Mouse (Mus musculus): ENCODE measurements around the gene Nprl3. TPM values are rescaled to one million over a fixed set of nuclear protein-coding genes. Genes with fewer than 3 reads are reported as not detected.
A peak's percentile ranks its signal among the peaks of the same experiment; 100 is the strongest.

The Nprl3 gene
- total and polyA plus RNA-seq, 2 experiments: 13.4 to 65.4 TPM

- WGBS: 86% methylated on average over 4 of the region's 4 CpGs
- no peaks in the 10 kb centered on the region for H3K4me1 ChIP-seq (ENCODE audit: control insufficient read depth, insufficient read depth, low read length)
- H3K4me3 ChIP-seq (ENCODE audit: insufficient read depth, low read depth, low read length): no peak overlapping the region
- no peak for TF ChIP-seq POLR2A (IDR thresholded peaks at IDR 0.05; ENCODE audit: extremely low read depth, insufficient read depth, low read length)
- TF ChIP-seq CTCF (IDR thresholded peaks at IDR 0.05; ENCODE audit: low read depth, low read length): no peak
- no peaks in the 10 kb centered on the region for H3K36me3 ChIP-seq (ENCODE audit: control insufficient read depth, insufficient read depth, low read length)
- H3K9ac ChIP-seq (ENCODE audit: low read depth, low read length): no peak overlapping the region
- DNase-seq (ENCODE audit: extremely low read depth, low read depth, low spot score): no peak
- H3K27ac ChIP-seq (replicated peaks; ENCODE audit: insufficient read depth, low read depth, low read length): no peak overlapping the region
- no peaks in the 10 kb centered on the region for H3K27me3 ChIP-seq (ENCODE audit: control insufficient read depth, insufficient read depth, low read length)
- H3K79me2 ChIP-seq (ENCODE audit: control insufficient read depth, insufficient read depth, low read length): no peaks in the 10 kb centered on the region
These were observed 80.3 kb downstream of the Nprl3 start for GRCm38 (mm10) chr11:32187256-32187655.

- TF ChIP-seq POLR2A (IDR thresholded peaks at IDR 0.05; ENCODE audit: extremely low read depth, insufficient read depth, low read length) (no peak), CTCF (IDR thresholded peaks at IDR 0.05; ENCODE audit: low read depth, low read length) (no peak)
- WGBS: 83% methylated on average over 3 of the region's 3 CpGs
- no peak overlapping the region for H3K9ac ChIP-seq (ENCODE audit: low read depth, low read length)
- H3K36me3 ChIP-seq (ENCODE audit: control insufficient read depth, insufficient read depth, low read length): no peaks in the 10 kb centered on the region
- no peak for DNase-seq (ENCODE audit: extremely low read depth, low read depth, low spot score)
- H3K79me2 ChIP-seq (ENCODE audit: control insufficient read depth, insufficient read depth, low read length): no peaks in the 10 kb centered on the region
- no peaks in the 10 kb centered on the region for H3K4me1 ChIP-seq (ENCODE audit: control insufficient read depth, insufficient read depth, low read length)
- H3K4me3 ChIP-seq (ENCODE audit: insufficient read depth, low read depth, low read length): no peak overlapping the region
- no peak overlapping the region for H3K27ac ChIP-seq (replicated peaks; ENCODE audit: insufficient read depth, low read depth, low read length)
- no peaks in the 10 kb centered on the region for H3K27me3 ChIP-seq (ENCODE audit: control insufficient read depth, insufficient read depth, low read length)
These were observed 81.5 kb downstream of the Nprl3 start for GRCm38 (mm10) chr11:32186031-32186430.

DNA sequence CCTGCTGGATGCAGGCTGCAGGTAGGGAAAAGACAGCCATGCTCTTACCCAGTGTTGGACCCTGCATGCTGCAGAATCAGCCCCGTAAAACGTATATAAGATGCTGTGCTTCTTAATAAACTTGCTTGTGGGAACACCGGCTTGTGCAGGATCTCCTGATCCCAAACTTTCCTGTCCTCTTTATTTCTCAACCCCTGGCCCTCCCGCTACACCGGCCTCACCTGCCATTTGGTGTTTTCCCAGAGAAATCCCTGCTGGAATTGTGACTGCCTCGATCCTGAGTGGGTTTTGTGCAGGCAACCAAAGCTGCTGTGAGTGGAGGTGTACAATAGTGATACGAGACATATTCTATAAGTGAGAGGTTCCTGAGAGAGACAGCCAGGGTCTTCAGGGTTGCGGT is 83.0 kb downstream of the Nprl3 start:
- 87% methylated on average over 8 of the region's 8 CpGs for WGBS
- H3K9ac ChIP-seq (ENCODE audit: low read depth, low read length): no peak overlapping the region

GRCm38 (mm10) chr11:32181973-32182868 is 85.3 kb downstream of the Nprl3 start:
- no peak overlapping the region for H3K4me3 ChIP-seq (ENCODE audit: insufficient read depth, low read depth, low read length)
- H3K27me3 ChIP-seq (ENCODE audit: control insufficient read depth, insufficient read depth, low read length): no peaks in the 10 kb centered on the region
- TF ChIP-seq CTCF (IDR thresholded peaks at IDR 0.05; ENCODE audit: low read depth, low read length) (peak; percentile 91), POLR2A (IDR thresholded peaks at IDR 0.05; ENCODE audit: extremely low read depth, insufficient read depth, low read length) (no peak)
- H3K4me1 ChIP-seq (ENCODE audit: control insufficient read depth, insufficient read depth, low read length): no peaks in the 10 kb centered on the region
- H3K9ac ChIP-seq (ENCODE audit: low read depth, low read length): no peak overlapping the region
- no peaks in the 10 kb centered on the region for H3K36me3 ChIP-seq (ENCODE audit: control insufficient read depth, insufficient read depth, low read length)
- DNase-seq (ENCODE audit: extremely low read depth, low read depth, low spot score): peak; percentile 33
- WGBS: 42% methylated on average over 24 of the region's 25 CpGs
- H3K79me2 ChIP-seq (ENCODE audit: control insufficient read depth, insufficient read depth, low read length): no peaks in the 10 kb centered on the region
- H3K27ac ChIP-seq (replicated peaks; ENCODE audit: insufficient read depth, low read depth, low read length): no peak overlapping the region

More for the DNA sequence above, 83.0 kb downstream of the Nprl3 start:
- TF ChIP-seq POLR2A (IDR thresholded peaks at IDR 0.05; ENCODE audit: extremely low read depth, insufficient read depth, low read length): no peak
- TF ChIP-seq CTCF (IDR thresholded peaks at IDR 0.05; ENCODE audit: low read depth, low read length): no peak
- DNase-seq (ENCODE audit: extremely low read depth, low read depth, low spot score): no peak
- H3K79me2 ChIP-seq (ENCODE audit: control insufficient read depth, insufficient read depth, low read length): no peaks in the 10 kb centered on the region
- H3K4me3 ChIP-seq (ENCODE audit: insufficient read depth, low read depth, low read length): no peak overlapping the region
- H3K27ac ChIP-seq (replicated peaks; ENCODE audit: insufficient read depth, low read depth, low read length): no peak overlapping the region
- no peaks in the 10 kb centered on the region for H3K4me1 ChIP-seq (ENCODE audit: control insufficient read depth, insufficient read depth, low read length)
- no peaks in the 10 kb centered on the region for H3K27me3 ChIP-seq (ENCODE audit: control insufficient read depth, insufficient read depth, low read length)
- H3K36me3 ChIP-seq (ENCODE audit: control insufficient read depth, insufficient read depth, low read length): no peaks in the 10 kb centered on the region

DNA sequence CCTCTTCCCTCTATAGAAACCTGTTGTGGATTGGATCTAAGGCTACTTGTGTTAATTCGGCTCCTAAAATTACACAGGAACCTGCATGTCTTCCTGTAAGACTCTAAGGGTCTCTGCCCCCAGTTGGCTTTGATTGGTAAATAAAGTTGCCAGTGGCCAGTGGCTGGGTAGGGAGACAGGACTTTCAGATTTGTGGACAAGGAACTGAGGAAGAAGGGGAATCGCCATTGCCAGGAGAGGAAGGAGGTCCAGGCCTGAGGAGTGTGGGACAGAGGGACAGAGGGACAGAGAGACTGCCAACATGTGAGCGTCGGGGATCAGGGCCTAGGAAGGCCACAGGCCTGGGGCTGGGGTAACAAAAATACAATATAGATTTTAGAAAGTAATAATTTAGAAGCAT is 86.3 kb downstream of the Nprl3 start:
- H3K27ac ChIP-seq (replicated peaks; ENCODE audit: insufficient read depth, low read depth, low read length): no peak overlapping the region
- TF ChIP-seq CTCF (IDR thresholded peaks at IDR 0.05; ENCODE audit: low read depth, low read length) (no peak), POLR2A (IDR thresholded peaks at IDR 0.05; ENCODE audit: extremely low read depth, insufficient read depth, low read length) (no peak)
- H3K79me2 ChIP-seq (ENCODE audit: control insufficient read depth, insufficient read depth, low read length): no peaks in the 10 kb centered on the region
- H3K9ac ChIP-seq (ENCODE audit: low read depth, low read length): no peak overlapping the region
- 82% methylated on average over 4 of the region's 4 CpGs for WGBS
- no peaks in the 10 kb centered on the region for H3K27me3 ChIP-seq (ENCODE audit: control insufficient read depth, insufficient read depth, low read length)
- H3K36me3 ChIP-seq (ENCODE audit: control insufficient read depth, insufficient read depth, low read length): no peaks in the 10 kb centered on the region
- no peaks in the 10 kb centered on the region for H3K4me1 ChIP-seq (ENCODE audit: control insufficient read depth, insufficient read depth, low read length)
- H3K4me3 ChIP-seq (ENCODE audit: insufficient read depth, low read depth, low read length): no peak overlapping the region
- no peak for DNase-seq (ENCODE audit: extremely low read depth, low read depth, low spot score)

GRCm38 (mm10) chr11:32178506-32178905 is 89.0 kb downstream of the Nprl3 start:
- no peaks in the 10 kb centered on the region for H3K36me3 ChIP-seq (ENCODE audit: control insufficient read depth, insufficient read depth, low read length)
- no peaks in the 10 kb centered on the region for H3K4me1 ChIP-seq (ENCODE audit: control insufficient read depth, insufficient read depth, low read length)
- H3K27me3 ChIP-seq (ENCODE audit: control insufficient read depth, insufficient read depth, low read length): no peaks in the 10 kb centered on the region
- WGBS: 80% methylated on average over 1 of the region's 1 CpGs
- H3K27ac ChIP-seq (replicated peaks; ENCODE audit: insufficient read depth, low read depth, low read length): no peak overlapping the region
- no peak for DNase-seq (ENCODE audit: extremely low read depth, low read depth, low spot score)
- no peak overlapping the region for H3K4me3 ChIP-seq (ENCODE audit: insufficient read depth, low read depth, low read length)
- TF ChIP-seq CTCF (IDR thresholded peaks at IDR 0.05; ENCODE audit: low read depth, low read length) (no peak), POLR2A (IDR thresholded peaks at IDR 0.05; ENCODE audit: extremely low read depth, insufficient read depth, low read length) (no peak)
- H3K9ac ChIP-seq (ENCODE audit: low read depth, low read length): no peak overlapping the region
- H3K79me2 ChIP-seq (ENCODE audit: control insufficient read depth, insufficient read depth, low read length): no peaks in the 10 kb centered on the region

Other genes with a start within 250 kb of the Nprl3 start
- gene Il9r, start 67.4 kb downstream of the Nprl3 start, total RNA-seq (2014; rRNA removed): 0.20 TPM in 1 of 2 replicates, not detected in the other
- gene Il9r, start 67.4 kb downstream of the Nprl3 start, polyA plus RNA-seq (2012; rRNA removed): 0.06 and 0.07 TPM in 2 replicates
- 10.9 and 11.7 TPM in 2 replicates for gene Snrnp25, start 62.3 kb downstream of the Nprl3 start, total RNA-seq (2014; rRNA removed)
- gene Snrnp25, start 62.3 kb downstream of the Nprl3 start, polyA plus RNA-seq (2012; rRNA removed): 6.0 and 7.6 TPM in 2 replicates
- 3.1 and 3.8 TPM in 2 replicates for gene Rhbdf1, start 45.4 kb downstream of the Nprl3 start, total RNA-seq (2014; rRNA removed)
- 11.1 and 18.0 TPM in 2 replicates for gene Rhbdf1, start 45.4 kb downstream of the Nprl3 start, polyA plus RNA-seq (2012; rRNA removed)
- 9.0 and 10.3 TPM in 2 replicates for gene Mpg, start 41.2 kb downstream of the Nprl3 start, total RNA-seq (2014; rRNA removed)
- gene Mpg, start 41.2 kb downstream of the Nprl3 start, polyA plus RNA-seq (2012; rRNA removed): 7.1 and 9.1 TPM in 2 replicates
- gene Hba-x, start 8.7 kb upstream of the Nprl3 start, total RNA-seq (2014; rRNA removed): not detected in 2 replicates
- not detected in 2 replicates for gene Hba-x, start 8.7 kb upstream of the Nprl3 start, polyA plus RNA-seq (2012; rRNA removed)
- gene Hba-a1, start 15.8 kb upstream of the Nprl3 start, total RNA-seq (2014; rRNA removed): 146 and 208 TPM in 2 replicates
- gene Hba-a1, start 15.8 kb upstream of the Nprl3 start, polyA plus RNA-seq (2012; rRNA removed): 354 and 696 TPM in 2 replicates
- not detected in 2 replicates for gene Hbq1b, start 19.3 kb upstream of the Nprl3 start, total RNA-seq (2014; rRNA removed)
- gene Hbq1b, start 19.3 kb upstream of the Nprl3 start, polyA plus RNA-seq (2012; rRNA removed): not detected in 2 replicates
- gene Hba-a2, start 28.8 kb upstream of the Nprl3 start, total RNA-seq (2014; rRNA removed): 243 and 388 TPM in 2 replicates
- gene Hba-a2, start 28.8 kb upstream of the Nprl3 start, polyA plus RNA-seq (2012; rRNA removed): 604 and 869 TPM in 2 replicates
- 0.46 and 0.60 TPM in 2 replicates for gene Hbq1a, start 32.4 kb upstream of the Nprl3 start, total RNA-seq (2014; rRNA removed)
- not detected in 2 replicates for gene Hbq1a, start 32.4 kb upstream of the Nprl3 start, polyA plus RNA-seq (2012; rRNA removed)
- gene Sh3pxd2b, start 80.1 kb upstream of the Nprl3 start, total RNA-seq (2014; rRNA removed): 0.18 and 0.47 TPM in 2 replicates
- gene Sh3pxd2b, start 80.1 kb upstream of the Nprl3 start, polyA plus RNA-seq (2012; rRNA removed): 0.23 and 0.24 TPM in 2 replicates
- 1.5 and 2.2 TPM in 2 replicates for gene Ubtd2, start 187.7 kb upstream of the Nprl3 start, total RNA-seq (2014; rRNA removed)
- gene Ubtd2, start 187.7 kb upstream of the Nprl3 start, polyA plus RNA-seq (2012; rRNA removed): 1.8 TPM in 2 replicates

All from liver, adult 2 months (tissue).